Mouse (Mus musculus) lung, postnatal 36 days (tissue): ENCODE data around the gene Ifitm5.

Experiments used
- DNase-seq: peaks from one replicate; pipeline ENCODE4 v3.0.0; 2022; ENCODE audit warnings: mixed read lengths

Ifitm5 gene

DNA sequence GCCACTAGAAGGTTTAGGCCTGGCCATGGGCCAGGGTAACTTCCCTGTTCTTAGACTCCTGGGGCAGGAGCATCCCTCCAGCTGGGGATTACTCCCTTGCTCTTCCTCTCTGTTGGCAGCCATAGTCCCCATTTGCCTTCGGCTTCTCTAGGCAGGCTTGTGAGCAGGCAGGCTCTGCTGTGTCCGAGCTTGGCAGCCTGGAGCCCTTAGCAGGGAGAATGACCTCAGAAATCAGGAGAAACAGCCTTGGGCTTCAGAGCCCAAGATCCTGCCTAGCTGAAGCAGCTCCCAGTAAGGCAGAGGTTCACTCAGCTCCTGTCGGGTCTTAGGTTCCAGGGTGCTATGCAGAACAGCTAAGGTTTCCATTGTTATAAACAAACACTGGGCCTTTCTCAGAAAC, 51.0 kb downstream of the Ifitm5 start:
- no peak for DNase-seq
